Mouse (Mus musculus): Measurements from ENCODE around the gene Pex12. TPM values are rescaled to one million over a fixed set of nuclear protein-coding genes. Genes with fewer than 3 reads are reported as not detected.

Gene Pex12
- polyA plus RNA-seq, 1 experiment from 2014 or later, result 16.0 TPM

GRCm38 (mm10) chr11:83306700-83307253 is 4.4 kb upstream of the Pex12 start:
- H3K9ac ChIP-seq (ENCODE audit: low read length), result no peak overlapping the region
- H3K4me3 ChIP-seq (ENCODE audit: low read depth, low read length), result no peak overlapping the region
- no peak overlapping the region for H3K4me2 ChIP-seq (ENCODE audit: low read depth, low read length, severe bottlenecking)
- no peaks in the 10 kb centered on the region for H3K9me3 ChIP-seq (ENCODE audit: control insufficient read depth, low read length)
- H3K27me3 ChIP-seq (ENCODE audit: control insufficient read depth, insufficient read depth, low read length), result no peaks in the 10 kb centered on the region
- no peak overlapping the region for H3K27ac ChIP-seq (ENCODE audit: low read depth, low read length)
- no peak for DNase-seq (ENCODE audit: low spot score)
- no peaks in the 10 kb centered on the region for H3K36me3 ChIP-seq (ENCODE audit: control insufficient read depth, insufficient read depth, low read length)
- 80% methylated on average over 4 of the region's 4 CpGs for WGBS
- no peak for ATAC-seq (replicated peaks; ENCODE audit: low FRiP score)
- H3K4me1 ChIP-seq (replicated peaks; ENCODE audit: control insufficient read depth, insufficient read depth, low read length), result peaks cover 3% of the 10 kb centered on the region; the same call in 1 of the 2 replicates

DNA sequence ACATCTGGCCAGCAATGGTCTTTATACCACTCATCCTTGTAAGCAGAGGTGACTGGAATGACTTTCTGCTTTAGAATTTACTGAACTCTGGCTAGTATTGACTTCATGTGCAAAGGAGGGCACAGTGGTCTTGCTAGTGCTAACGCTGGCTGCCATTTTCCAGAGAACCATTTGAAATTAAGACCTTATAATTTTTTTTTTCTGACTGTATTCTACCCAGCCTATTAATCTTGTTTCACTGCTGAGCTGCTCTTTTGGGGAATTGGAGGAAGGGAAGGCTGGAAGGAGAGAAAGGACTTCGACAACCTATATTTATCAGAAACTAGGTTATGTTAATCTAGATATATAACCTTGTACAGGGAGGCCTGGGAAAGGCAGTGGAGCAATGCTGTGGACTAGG is 2.1 kb upstream of the Pex12 start:
- Histone ChIP-seq H3K4me3 (ENCODE audit: low read depth, low read length) (no peak overlapping the region), H3K27ac (ENCODE audit: low read depth, low read length) (no peak overlapping the region), H3K27me3 (ENCODE audit: control insufficient read depth, insufficient read depth, low read length) (no peaks in the 10 kb centered on the region), H3K9me3 (ENCODE audit: control insufficient read depth, low read length) (no peaks in the 10 kb centered on the region), H3K4me2 (ENCODE audit: low read depth, low read length, severe bottlenecking) (0 out of 2 replicates have a peak overlapping the region, but pooled peaks have one; percentile 15), H3K4me1 (replicated peaks; ENCODE audit: control insufficient read depth, insufficient read depth, low read length) (peaks cover 3% of the 10 kb centered on the region; the same call in 1 of the 2 replicates), H3K36me3 (ENCODE audit: control insufficient read depth, insufficient read depth, low read length) (no peaks in the 10 kb centered on the region), H3K9ac (ENCODE audit: low read length) (no peak overlapping the region)
- ATAC-seq (replicated peaks; ENCODE audit: low FRiP score), result no peak
- WGBS, result 97% methylated on average over 2 of the region's 2 CpGs
- DNase-seq (ENCODE audit: low spot score), result no peak

DNA sequence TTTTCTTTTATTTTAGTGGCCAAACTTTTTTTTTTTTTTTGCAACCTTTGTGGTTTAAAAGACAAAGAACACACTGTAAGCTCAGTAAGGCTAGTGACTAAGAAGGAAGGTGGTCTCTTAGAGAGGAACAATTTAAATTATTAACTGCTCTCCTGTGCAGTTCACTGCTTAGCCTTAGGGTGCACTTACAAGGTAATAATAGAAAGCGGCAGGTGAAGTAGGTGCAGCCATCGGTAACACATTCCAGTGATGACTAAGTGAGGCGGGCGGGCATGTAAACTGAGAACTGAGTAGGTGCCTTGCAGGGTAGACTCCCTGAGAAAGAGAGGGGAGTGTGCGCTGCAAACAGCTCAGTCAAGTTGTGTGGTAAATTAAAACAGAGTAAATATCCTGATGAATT is 1.4 kb upstream of the Pex12 start:
- Histone ChIP-seq H3K27me3 (ENCODE audit: control insufficient read depth, insufficient read depth, low read length) (no peaks in the 10 kb centered on the region), H3K36me3 (ENCODE audit: control insufficient read depth, insufficient read depth, low read length) (no peaks in the 10 kb centered on the region), H3K4me3 (ENCODE audit: low read depth, low read length) (peak overlapping the region; percentile 95; the same call in 1 of the 2 replicates), H3K4me1 (replicated peaks; ENCODE audit: control insufficient read depth, insufficient read depth, low read length) (peaks cover 3% of the 10 kb centered on the region; the same call in 1 of the 2 replicates), H3K4me2 (ENCODE audit: low read depth, low read length, severe bottlenecking) (peak overlapping the region; percentile 77; the same call in 1 of the 2 replicates), H3K27ac (ENCODE audit: low read depth, low read length) (no peak overlapping the region), H3K9me3 (ENCODE audit: control insufficient read depth, low read length) (no peaks in the 10 kb centered on the region), H3K9ac (ENCODE audit: low read length) (0 out of 2 replicates have a peak overlapping the region, but pooled peaks have one; percentile 33)
- no peak for DNase-seq (ENCODE audit: low spot score)
- WGBS, result 73% methylated on average over 5 of the region's 5 CpGs
- ATAC-seq (replicated peaks; ENCODE audit: low FRiP score), result no peak

GRCm38 (mm10) chr11:83302124-83302523 is 262 bp downstream of the Pex12 start:
- Histone ChIP-seq H3K27ac (ENCODE audit: low read depth, low read length) (peak overlapping the region; percentile 89), H3K36me3 (ENCODE audit: control insufficient read depth, insufficient read depth, low read length) (no peaks in the 10 kb centered on the region), H3K4me1 (replicated peaks; ENCODE audit: control insufficient read depth, insufficient read depth, low read length) (peaks cover 7% of the 10 kb centered on the region), H3K4me3 (ENCODE audit: low read depth, low read length) (peak overlapping the region; percentile 95), H3K9me3 (ENCODE audit: control insufficient read depth, low read length) (no peaks in the 10 kb centered on the region), H3K9ac (ENCODE audit: low read length) (peak overlapping the region; percentile 95), H3K4me2 (ENCODE audit: low read depth, low read length, severe bottlenecking) (peak overlapping the region; percentile 77), H3K27me3 (ENCODE audit: control insufficient read depth, insufficient read depth, low read length) (no peaks in the 10 kb centered on the region)
- 9% methylated on average over 10 of the region's 10 CpGs for WGBS
- DNase-seq (ENCODE audit: low spot score) (no peak), ATAC-seq (replicated peaks; ENCODE audit: low FRiP score) (no peak)

- 61% methylated on average over 2 of the region's 2 CpGs for WGBS
Observed at GRCm38 (mm10) chr11:83301431-83301831, 955 bp downstream of the Pex12 start.

GRCm38 (mm10) chr11:83299724-83300123 is 2.7 kb downstream of the Pex12 start:
- Histone ChIP-seq H3K9ac (ENCODE audit: low read length) (no peak overlapping the region), H3K9me3 (ENCODE audit: control insufficient read depth, low read length) (no peaks in the 10 kb centered on the region), H3K4me1 (replicated peaks; ENCODE audit: control insufficient read depth, insufficient read depth, low read length) (peaks cover 7% of the 10 kb centered on the region), H3K27ac (ENCODE audit: low read depth, low read length) (no peak overlapping the region), H3K4me2 (ENCODE audit: low read depth, low read length, severe bottlenecking) (no peak overlapping the region; the same call in 1 of the 2 replicates), H3K36me3 (ENCODE audit: control insufficient read depth, insufficient read depth, low read length) (no peaks in the 10 kb centered on the region; the same call in 1 of the 2 replicates), H3K27me3 (ENCODE audit: control insufficient read depth, insufficient read depth, low read length) (no peaks in the 10 kb centered on the region), H3K4me3 (ENCODE audit: low read depth, low read length) (no peak overlapping the region)
- no peak for ATAC-seq (replicated peaks; ENCODE audit: low FRiP score)
- 93% methylated on average over 9 of the region's 9 CpGs for WGBS
- DNase-seq (ENCODE audit: low spot score), result no peak

More at GRCm38 (mm10) chr11:83301431-83301831, 955 bp downstream of the Pex12 start:
- ATAC-seq (replicated peaks; ENCODE audit: low FRiP score) (no peak), DNase-seq (ENCODE audit: low spot score) (no peak)
- Histone ChIP-seq H3K27ac (ENCODE audit: low read depth, low read length) (no peak overlapping the region), H3K27me3 (ENCODE audit: control insufficient read depth, insufficient read depth, low read length) (no peaks in the 10 kb centered on the region), H3K4me2 (ENCODE audit: low read depth, low read length, severe bottlenecking) (no peak overlapping the region), H3K9me3 (ENCODE audit: control insufficient read depth, low read length) (no peaks in the 10 kb centered on the region), H3K36me3 (ENCODE audit: control insufficient read depth, insufficient read depth, low read length) (no peaks in the 10 kb centered on the region), H3K4me3 (ENCODE audit: low read depth, low read length) (no peak overlapping the region), H3K9ac (ENCODE audit: low read length) (no peak overlapping the region), H3K4me1 (replicated peaks; ENCODE audit: control insufficient read depth, insufficient read depth, low read length) (peaks cover 7% of the 10 kb centered on the region)

DNA sequence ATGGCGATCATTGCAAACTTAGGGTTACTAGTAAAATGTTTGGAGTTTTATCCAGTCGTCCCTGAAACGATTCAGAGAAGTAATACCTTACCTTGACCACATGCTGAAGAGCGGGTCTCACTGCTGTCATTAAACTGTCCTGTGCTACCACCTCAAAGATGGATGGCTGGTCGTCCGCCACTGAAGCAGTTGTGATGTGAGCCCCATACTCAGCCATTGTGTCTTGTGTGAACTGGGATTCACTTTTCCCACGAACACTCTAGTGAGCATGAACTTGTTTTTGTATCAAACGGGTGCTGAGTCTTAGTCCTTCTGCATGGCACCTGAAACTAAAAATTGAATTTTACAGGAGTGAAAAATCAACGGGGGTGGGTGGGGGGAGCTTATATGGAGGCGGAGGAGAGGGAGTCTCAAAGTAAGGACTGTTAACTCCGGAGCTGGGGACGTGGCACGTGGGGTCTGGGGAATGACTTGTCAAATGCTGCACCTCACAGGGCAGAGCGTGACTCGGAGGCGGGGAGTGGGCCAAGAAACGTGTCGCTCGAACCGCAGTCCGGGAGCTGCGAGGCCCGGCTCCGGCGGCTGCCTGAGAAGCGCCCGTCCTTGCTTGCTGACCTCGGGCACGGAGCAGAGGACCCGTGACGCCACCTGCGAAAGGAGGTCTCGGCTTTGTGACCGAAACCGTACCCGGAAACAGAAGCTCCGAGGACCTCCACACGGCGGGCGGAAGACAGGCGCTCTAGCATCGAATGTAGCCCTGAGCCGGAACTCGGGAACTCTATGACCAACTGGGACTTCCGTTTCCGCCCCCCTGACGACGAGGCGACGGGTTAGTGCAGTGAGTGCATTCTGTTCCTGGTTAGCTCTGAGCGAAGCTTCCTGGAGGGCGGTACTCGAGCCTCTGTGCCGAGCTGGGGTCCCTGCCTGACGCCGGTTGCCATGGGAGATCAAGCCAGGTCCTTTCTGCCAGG is 3.9 kb downstream of the Pex12 start, which contains the start of gene Ap2b1:
TSS of gene Ap2b1 (plus strand) at position 800 of the 971 bp plus-strand sequence.
- H3K4me1 ChIP-seq (replicated peaks; ENCODE audit: control insufficient read depth, insufficient read depth, low read length), result peaks cover 4% of the 10 kb centered on the region
- H3K9ac ChIP-seq (ENCODE audit: low read length), result peak within 1 kb of the TSS; percentile 80
- no peaks in the 10 kb centered on the region for H3K27me3 ChIP-seq (ENCODE audit: control insufficient read depth, insufficient read depth, low read length)
- peak within 1 kb of the TSS; percentile 73 for H3K4me3 ChIP-seq (ENCODE audit: low read depth, low read length)
- H3K9me3 ChIP-seq (ENCODE audit: control insufficient read depth, low read length), result no peaks in the 10 kb centered on the region
- peak within 1 kb of the TSS; percentile 79 for H3K4me2 ChIP-seq (ENCODE audit: low read depth, low read length, severe bottlenecking)
- no peaks in the 10 kb centered on the region; the same call in 1 of the 2 replicates for H3K36me3 ChIP-seq (ENCODE audit: control insufficient read depth, insufficient read depth, low read length)
- ATAC-seq (replicated peaks; ENCODE audit: low FRiP score) (peak; percentile 91), DNase-seq (ENCODE audit: low spot score) (peak; percentile 95)
- 2% methylated on average over 56 of the region's 56 CpGs for WGBS
- peak within 1 kb of the TSS; percentile 83 for H3K27ac ChIP-seq (ENCODE audit: low read depth, low read length)

DNA sequence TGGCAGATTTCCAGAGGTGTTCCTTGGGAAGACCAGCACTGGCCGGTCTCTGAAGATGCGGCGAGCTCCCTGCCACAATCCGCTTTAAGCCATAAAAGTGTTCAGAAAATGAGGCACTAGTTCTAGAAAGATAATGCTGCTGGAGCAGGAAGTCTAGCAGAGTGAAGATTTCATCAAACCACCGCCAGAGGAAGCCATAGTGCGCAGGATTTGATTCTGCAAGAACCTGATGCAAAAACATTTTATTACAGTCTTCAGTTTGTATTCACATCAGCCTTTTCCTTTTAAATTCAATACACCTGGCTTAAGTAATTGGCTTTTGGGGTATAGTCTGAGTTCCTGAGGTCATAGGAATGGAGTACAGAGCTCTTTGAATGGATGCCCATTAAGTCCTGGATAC is 4.6 kb downstream of the Pex12 start:
- H3K36me3 ChIP-seq (ENCODE audit: control insufficient read depth, insufficient read depth, low read length), result no peaks in the 10 kb centered on the region; the same call in 1 of the 2 replicates
- ATAC-seq (replicated peaks; ENCODE audit: low FRiP score), result no peak
- H3K27me3 ChIP-seq (ENCODE audit: control insufficient read depth, insufficient read depth, low read length), result no peaks in the 10 kb centered on the region
- DNase-seq (ENCODE audit: low spot score), result no peak
- peak overlapping the region; percentile 73 for H3K4me3 ChIP-seq (ENCODE audit: low read depth, low read length)
- peak overlapping the region; percentile 80; the same call in 1 of the 2 replicates for H3K9ac ChIP-seq (ENCODE audit: low read length)
- H3K4me2 ChIP-seq (ENCODE audit: low read depth, low read length, severe bottlenecking), result peak overlapping the region; percentile 79
- H3K9me3 ChIP-seq (ENCODE audit: control insufficient read depth, low read length), result no peaks in the 10 kb centered on the region
- peaks cover 4% of the 10 kb centered on the region for H3K4me1 ChIP-seq (replicated peaks; ENCODE audit: control insufficient read depth, insufficient read depth, low read length)
- H3K27ac ChIP-seq (ENCODE audit: low read depth, low read length), result no peak overlapping the region
- 74% methylated on average over 6 of the region's 6 CpGs for WGBS

Measured in forebrain, embryonic 11.5 days (tissue).